Mouse (Mus musculus): ENCODE measurements at regions not wholly inside any gene's neighbourhood (a gene's known extent, or its start where the extent isn't known, plus 50 kb on each side); places are given as distances from the start of the nearest gene placed in this dataset.

- H3K27ac ChIP-seq (ENCODE audit: insufficient read depth, low read depth, low read length) = no peak overlapping the region
- no peak overlapping the region for H3K4me3 ChIP-seq (ENCODE audit: insufficient read depth, low read length)
Measured at GRCm38 (mm10) chr1:194160761-194161461, 457.1 kb upstream of the Plxna2 start.

GRCm38 (mm10) chr1:194157268-194157667 is 460.8 kb upstream of the Plxna2 start:
- no peak for TF ChIP-seq POLR2A (IDR thresholded peaks at IDR 0.05; ENCODE audit: borderline replicate concordance, low read depth, low read length)
- TF ChIP-seq CTCF (IDR thresholded peaks at IDR 0.05; ENCODE audit: low read depth, low read length) = no peak
- Histone ChIP-seq H3K4me3 (ENCODE audit: insufficient read depth, low read length) (no peak overlapping the region), H3K27ac (ENCODE audit: insufficient read depth, low read depth, low read length) (no peak overlapping the region), H3K4me1 (ENCODE audit: control insufficient read depth, insufficient read depth, low read length) (no peaks in the 10 kb centered on the region)

More at GRCm38 (mm10) chr1:194160761-194161461, 457.1 kb upstream of the Plxna2 start:
- no peaks in the 10 kb centered on the region for H3K4me1 ChIP-seq (ENCODE audit: control insufficient read depth, insufficient read depth, low read length)
- TF ChIP-seq CTCF (IDR thresholded peaks at IDR 0.05; ENCODE audit: low read depth, low read length) (no peak), POLR2A (IDR thresholded peaks at IDR 0.05; ENCODE audit: borderline replicate concordance, low read depth, low read length) (no peak)

GRCm38 (mm10) chr1:194148416-194149364 is 469.3 kb upstream of the Plxna2 start:
- TF ChIP-seq CTCF (IDR thresholded peaks at IDR 0.05; ENCODE audit: low read depth, low read length) (no peak), POLR2A (IDR thresholded peaks at IDR 0.05; ENCODE audit: borderline replicate concordance, low read depth, low read length) (no peak)
- H3K4me1 ChIP-seq (ENCODE audit: control insufficient read depth, insufficient read depth, low read length) = no peaks in the 10 kb centered on the region
- H3K4me3 ChIP-seq (ENCODE audit: insufficient read depth, low read length) = no peak overlapping the region
- H3K27ac ChIP-seq (ENCODE audit: insufficient read depth, low read depth, low read length) = no peak overlapping the region

- TF ChIP-seq POLR2A (IDR thresholded peaks at IDR 0.05; ENCODE audit: borderline replicate concordance, low read depth, low read length) (no peak), CTCF (IDR thresholded peaks at IDR 0.05; ENCODE audit: low read depth, low read length) (no peak)
- Histone ChIP-seq H3K4me3 (ENCODE audit: insufficient read depth, low read length) (no peak overlapping the region), H3K4me1 (ENCODE audit: control insufficient read depth, insufficient read depth, low read length) (no peaks in the 10 kb centered on the region), H3K27ac (ENCODE audit: insufficient read depth, low read depth, low read length) (no peak overlapping the region)
Measured at GRCm38 (mm10) chr1:194117631-194118360, 500.2 kb upstream of the Plxna2 start.

- Histone ChIP-seq H3K4me3 (ENCODE audit: insufficient read depth, low read length) (no peak overlapping the region), H3K27ac (ENCODE audit: insufficient read depth, low read depth, low read length) (no peak overlapping the region), H3K4me1 (ENCODE audit: control insufficient read depth, insufficient read depth, low read length) (no peaks in the 10 kb centered on the region)
- TF ChIP-seq POLR2A (IDR thresholded peaks at IDR 0.05; ENCODE audit: borderline replicate concordance, low read depth, low read length) (no peak), CTCF (IDR thresholded peaks at IDR 0.05; ENCODE audit: low read depth, low read length) (no peak)
Measured at GRCm38 (mm10) chr1:194114399-194114798, 503.6 kb upstream of the Plxna2 start.

GRCm38 (mm10) chr1:194111931-194112330 is 506.1 kb upstream of the Plxna2 start:
- H3K4me3 ChIP-seq (ENCODE audit: insufficient read depth, low read length) = no peak overlapping the region
- H3K4me1 ChIP-seq (ENCODE audit: control insufficient read depth, insufficient read depth, low read length) = no peaks in the 10 kb centered on the region
- TF ChIP-seq CTCF (IDR thresholded peaks at IDR 0.05; ENCODE audit: low read depth, low read length) (no peak), POLR2A (IDR thresholded peaks at IDR 0.05; ENCODE audit: borderline replicate concordance, low read depth, low read length) (no peak)

GRCm38 (mm10) chr1:194109172-194110071 is 508.6 kb upstream of the Plxna2 start:
- no peak overlapping the region for H3K27ac ChIP-seq (ENCODE audit: insufficient read depth, low read depth, low read length)
- no peaks in the 10 kb centered on the region for H3K4me1 ChIP-seq (ENCODE audit: control insufficient read depth, insufficient read depth, low read length)
- H3K4me3 ChIP-seq (ENCODE audit: insufficient read depth, low read length) = no peak overlapping the region
- TF ChIP-seq CTCF (IDR thresholded peaks at IDR 0.05; ENCODE audit: low read depth, low read length) = no peak

More at GRCm38 (mm10) chr1:194111931-194112330, 506.1 kb upstream of the Plxna2 start:
- no peak overlapping the region for H3K27ac ChIP-seq (ENCODE audit: insufficient read depth, low read depth, low read length)

- TF ChIP-seq CTCF (IDR thresholded peaks at IDR 0.05; ENCODE audit: low read depth, low read length) (no peak), POLR2A (IDR thresholded peaks at IDR 0.05; ENCODE audit: borderline replicate concordance, low read depth, low read length) (no peak)
- H3K27ac ChIP-seq (ENCODE audit: insufficient read depth, low read depth, low read length) = no peak overlapping the region
- H3K4me3 ChIP-seq (ENCODE audit: insufficient read depth, low read length) = no peak overlapping the region
- H3K4me1 ChIP-seq (ENCODE audit: control insufficient read depth, insufficient read depth, low read length) = no peaks in the 10 kb centered on the region
Measured at GRCm38 (mm10) chr1:194108132-194108531, 509.9 kb upstream of the Plxna2 start.
